Mouse (Mus musculus) neural tube, embryonic 15.5 days (tissue): ENCODE measurements around the gene Gab1. TPM values are rescaled to one million over a fixed set of nuclear protein-coding genes. Genes with fewer than 3 reads are reported as not detected.
A peak's percentile ranks its signal among the peaks of the same experiment; 100 is the strongest.

ENCODE experiments used
- ATAC-seq: fragments of 200-750 bp; cut with Nextera tagmentation; 2 replicates; pipeline ENCODE4 v1.8.0; 2017; ENCODE audit warnings: mild to moderate bottlenecking, moderate TSS enrichment, moderate library complexity; ENCODE audit not compliant: low FRiP score
- H3K27ac ChIP-seq: fragments of 300-500 bp; sonication (generic); replicated peaks from 2 replicates; pipeline ENCODE4 v1.5.1; 2015; ENCODE audit warnings: mild to moderate bottlenecking, inconsistent platforms
- H3K27me3 ChIP-seq: fragments of 300-500 bp; sonication (generic); replicated peaks from 2 replicates; pipeline ENCODE4 v1.6.1; 2015; ENCODE audit warnings: inconsistent platforms
- H3K36me3 ChIP-seq: fragments of 300-500 bp; sonication (generic); 2 replicates; pipeline ENCODE4 v1.6.1; 2015; ENCODE audit warnings: inconsistent platforms
- H3K4me1 ChIP-seq: fragments of 300-500 bp; sonication (generic); 2 replicates; pipeline ENCODE4 v1.6.1; 2015; ENCODE audit warnings: inconsistent platforms
- H3K4me2 ChIP-seq: fragments of 300-500 bp; sonication (generic); 2 replicates; pipeline ENCODE4 v1.6.1; 2015; ENCODE audit warnings: inconsistent platforms, mild to moderate bottlenecking, moderate library complexity
- H3K4me3 ChIP-seq: fragments of 300-500 bp; sonication (generic); replicated peaks from 2 replicates; pipeline ENCODE4 v1.5.1; 2015; ENCODE audit warnings: mild to moderate bottlenecking, inconsistent platforms
- H3K9ac ChIP-seq: fragments of 300-500 bp; sonication (generic); replicated peaks from 2 replicates; pipeline ENCODE4 v1.6.1; 2015; ENCODE audit warnings: mild to moderate bottlenecking, inconsistent platforms
- H3K9me3 ChIP-seq: fragments of 300-500 bp; sonication (generic); replicated peaks from 2 replicates; pipeline ENCODE4 v1.6.1; 2016; ENCODE audit warnings: inconsistent platforms
- WGBS: fragments of 180-500 bp; shearing (Covaris S2); methylation state at CpG from one replicate; pipeline ENCODE4 v1.1.7; 2015; ENCODE audit warnings: mixed read lengths; 5-methylcytosine and 5-hydroxymethylcytosine counted together
- polyA plus RNA-seq: library from polyadenylated mRNA; unstranded; fragments of >200 nt; fragmentation: Nextera tagmentation; extraction: Ambion mirVana; gene quantifications from 2 replicates; pipeline ENCODE4 v1.2.1, GENCODE M21; 2015

Gene Gab1
- polyA plus RNA-seq, 1 experiment from 2014 or later, result 9.6 TPM

DNA sequence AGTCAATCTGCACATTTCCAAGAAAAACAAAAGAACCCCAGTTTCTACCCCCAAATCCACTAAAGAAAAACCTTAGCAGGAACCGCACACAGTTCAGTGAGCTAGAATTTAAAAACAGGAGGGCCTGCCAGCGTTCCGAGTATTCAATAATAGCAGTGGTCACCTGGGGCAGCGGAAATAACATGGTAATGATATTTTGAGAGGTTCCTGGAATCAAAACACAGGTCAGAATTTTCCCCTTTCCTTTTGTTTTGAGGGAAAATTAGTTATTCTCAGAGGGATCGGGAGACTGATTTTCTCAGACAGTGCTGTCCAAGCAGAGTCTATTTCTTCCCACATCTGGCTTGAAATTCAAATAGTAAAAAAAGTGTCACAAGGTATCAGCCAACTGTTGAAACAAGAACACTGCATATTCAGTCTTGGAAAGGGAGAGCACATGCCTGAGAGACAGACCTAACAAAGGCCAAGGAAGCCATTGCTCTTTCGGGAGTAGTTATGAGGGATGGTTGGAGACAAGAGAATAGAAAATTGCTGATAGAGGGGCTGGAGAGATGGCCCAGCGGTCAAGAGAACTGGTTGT lies 82.0 kb downstream of the Gab1 start:
- no peak overlapping the region for H3K4me3 ChIP-seq
- H3K4me1 ChIP-seq, result peaks cover 31% of the 10 kb centered on the region
- H3K9me3 ChIP-seq, result no peaks in the 10 kb centered on the region
- H3K4me2 ChIP-seq, result no peak overlapping the region
- H3K36me3 ChIP-seq, result no peaks in the 10 kb centered on the region
- H3K27ac ChIP-seq, result no peak overlapping the region
- ATAC-seq, result no peak
- H3K27me3 ChIP-seq, result no peaks in the 10 kb centered on the region
- no peak overlapping the region for H3K9ac ChIP-seq
- 88% methylated on average over 7 of the region's 7 CpGs for WGBS

DNA sequence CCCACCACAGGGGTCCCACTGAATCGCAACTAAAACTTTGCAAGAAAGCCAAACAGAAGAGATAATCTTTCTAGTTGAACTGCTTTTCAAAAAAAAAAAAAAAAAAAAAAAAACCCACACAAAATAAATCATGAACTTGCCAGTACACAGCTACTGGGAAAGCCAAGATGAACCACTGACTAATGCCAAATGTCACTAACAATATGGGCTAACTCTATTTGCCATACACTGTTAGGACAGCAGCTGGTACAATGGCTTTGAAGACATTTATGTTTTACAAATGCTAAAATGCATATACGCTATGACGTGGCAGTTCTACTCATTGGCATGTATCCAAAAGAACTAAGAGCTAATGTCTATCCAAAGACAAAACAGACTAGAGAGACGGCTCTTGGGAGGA lies 84.2 kb downstream of the Gab1 start:
- Histone ChIP-seq H3K36me3 (no peaks in the 10 kb centered on the region), H3K4me1 (peaks cover 26% of the 10 kb centered on the region), H3K4me2 (no peak overlapping the region), H3K9me3 (no peaks in the 10 kb centered on the region), H3K27me3 (no peaks in the 10 kb centered on the region), H3K9ac (no peak overlapping the region), H3K27ac (no peak overlapping the region), H3K4me3 (no peak overlapping the region)
- no peak for ATAC-seq
- 64% methylated on average over 4 of the region's 4 CpGs for WGBS

DNA sequence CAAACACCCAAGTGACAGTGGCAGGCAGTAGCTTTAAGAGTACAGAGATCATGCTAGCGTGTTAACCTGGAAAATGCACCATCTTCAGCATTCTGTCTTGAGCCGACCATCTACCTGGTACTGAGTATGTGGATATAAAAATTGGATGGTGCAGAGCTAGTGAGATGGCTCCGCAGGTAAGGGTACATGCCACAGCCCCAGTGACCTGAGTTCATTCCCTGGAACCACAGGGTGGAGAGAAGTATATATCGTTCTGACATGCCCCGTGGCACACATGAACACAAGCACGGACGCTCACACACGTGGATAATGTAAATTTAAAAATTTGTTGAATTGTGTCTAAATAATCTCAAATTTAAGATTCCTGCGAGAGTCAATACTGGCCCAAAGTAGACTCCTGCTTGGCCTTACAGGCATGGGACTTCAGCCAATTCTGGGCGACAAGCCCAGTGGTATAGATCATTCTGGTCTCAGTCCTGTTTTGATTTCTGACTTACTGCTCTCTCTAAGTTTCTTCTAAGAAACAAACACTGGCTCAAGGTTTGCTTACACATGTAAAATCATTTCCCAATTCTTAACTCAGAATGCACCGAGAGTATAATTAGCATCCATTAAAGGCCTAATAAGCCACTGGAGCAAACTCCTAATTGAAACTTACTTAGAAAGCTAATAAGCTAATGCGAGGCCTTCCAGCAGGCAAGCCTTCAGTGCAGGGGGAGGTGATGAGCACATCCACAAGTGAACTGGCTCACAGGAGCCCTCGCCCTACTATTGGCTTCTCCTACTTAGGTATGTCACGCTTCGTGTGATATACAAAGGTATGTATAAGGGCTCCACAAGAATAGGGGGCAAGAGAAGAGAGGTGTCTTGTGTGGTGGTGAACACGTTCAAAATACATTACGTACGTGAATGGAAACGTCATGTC lies 85.5 kb downstream of the Gab1 start:
- Histone ChIP-seq H3K36me3 (no peaks in the 10 kb centered on the region), H3K9me3 (no peaks in the 10 kb centered on the region), H3K4me2 (no peak overlapping the region), H3K27ac (no peak overlapping the region), H3K4me1 (peaks cover 26% of the 10 kb centered on the region), H3K4me3 (no peak overlapping the region), H3K9ac (no peak overlapping the region), H3K27me3 (no peaks in the 10 kb centered on the region)
- ATAC-seq, result peak; percentile 60; the same call in 1 of the 2 replicates
- 73% methylated on average over 19 of the region's 19 CpGs for WGBS

DNA sequence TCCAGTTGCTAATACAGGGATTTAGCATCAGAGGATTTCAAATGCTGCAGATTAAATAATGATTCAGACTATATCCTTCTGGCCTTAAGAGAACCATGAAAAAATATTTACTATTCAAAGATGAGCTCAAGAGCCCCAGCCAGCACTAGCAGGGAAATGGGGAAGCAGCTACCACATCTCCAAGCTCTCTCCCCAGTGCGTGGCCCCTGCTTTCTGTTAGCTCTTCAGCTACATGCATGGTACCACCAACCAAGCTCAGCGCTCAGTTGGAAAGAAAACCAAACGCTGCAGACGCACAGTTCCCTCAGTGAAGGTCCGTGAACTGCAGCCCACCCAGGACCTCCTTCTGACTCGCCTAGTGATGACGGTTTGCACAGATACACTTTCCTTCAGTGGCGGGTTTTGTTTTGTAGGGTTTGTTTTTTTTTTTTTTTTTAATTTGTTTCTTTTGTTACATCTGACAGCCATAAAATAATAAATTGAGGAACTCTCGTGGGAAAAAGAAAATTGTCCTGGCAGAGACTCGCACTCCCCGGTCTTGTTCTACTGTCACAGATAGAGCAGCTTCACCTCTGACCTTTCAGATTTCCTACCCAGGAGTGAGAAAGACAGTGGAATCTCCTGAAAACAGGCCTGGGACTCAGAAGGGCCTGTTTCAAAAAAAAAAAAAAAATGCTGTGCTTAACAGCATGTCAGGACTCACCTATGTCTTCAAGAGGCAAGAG lies 86.4 kb downstream of the Gab1 start:
- WGBS, result 29% methylated on average over 11 of the region's 11 CpGs
- no peak overlapping the region for H3K9ac ChIP-seq
- no peak overlapping the region for H3K4me2 ChIP-seq
- no peak overlapping the region for H3K27ac ChIP-seq
- H3K9me3 ChIP-seq, result no peaks in the 10 kb centered on the region
- ATAC-seq, result no peak
- H3K4me3 ChIP-seq, result no peak overlapping the region
- H3K27me3 ChIP-seq, result no peaks in the 10 kb centered on the region
- no peaks in the 10 kb centered on the region for H3K36me3 ChIP-seq
- peaks cover 26% of the 10 kb centered on the region for H3K4me1 ChIP-seq

GRCm38 (mm10) chr8:80792214-80792613 lies 88.1 kb downstream of the Gab1 start:
- 89% methylated on average over 5 of the region's 5 CpGs for WGBS
- Histone ChIP-seq H3K27ac (no peak overlapping the region), H3K27me3 (no peaks in the 10 kb centered on the region), H3K9me3 (no peaks in the 10 kb centered on the region), H3K4me1 (peaks cover 23% of the 10 kb centered on the region), H3K36me3 (no peaks in the 10 kb centered on the region), H3K4me3 (no peak overlapping the region), H3K9ac (no peak overlapping the region), H3K4me2 (no peak overlapping the region)
- no peak for ATAC-seq

- no peak for ATAC-seq
- H3K27ac ChIP-seq, result no peak overlapping the region
- 92% methylated on average over 6 of the region's 6 CpGs for WGBS
- H3K4me1 ChIP-seq, result peaks cover 6% of the 10 kb centered on the region
- H3K4me3 ChIP-seq, result no peak overlapping the region
- no peak overlapping the region for H3K9ac ChIP-seq
- H3K9me3 ChIP-seq, result no peaks in the 10 kb centered on the region
- H3K27me3 ChIP-seq, result no peaks in the 10 kb centered on the region
- H3K4me2 ChIP-seq, result no peak overlapping the region
- H3K36me3 ChIP-seq, result 0 out of 2 replicates have a peak, but pooled peaks cover 3% of the 10 kb centered on the region
Measured at GRCm38 (mm10) chr8:80789324-80789723, 91.0 kb downstream of the Gab1 start.

- WGBS, result 93% methylated on average over 9 of the region's 9 CpGs
- Histone ChIP-seq H3K4me2 (no peak overlapping the region), H3K4me1 (no peaks in the 10 kb centered on the region), H3K9me3 (no peaks in the 10 kb centered on the region), H3K27ac (no peak overlapping the region), H3K9ac (no peak overlapping the region), H3K36me3 (0 out of 2 replicates have a peak, but pooled peaks cover 10% of the 10 kb centered on the region), H3K27me3 (no peaks in the 10 kb centered on the region), H3K4me3 (no peak overlapping the region)
- no peak for ATAC-seq
Measured at GRCm38 (mm10) chr8:80784559-80784958, 95.8 kb downstream of the Gab1 start.

DNA sequence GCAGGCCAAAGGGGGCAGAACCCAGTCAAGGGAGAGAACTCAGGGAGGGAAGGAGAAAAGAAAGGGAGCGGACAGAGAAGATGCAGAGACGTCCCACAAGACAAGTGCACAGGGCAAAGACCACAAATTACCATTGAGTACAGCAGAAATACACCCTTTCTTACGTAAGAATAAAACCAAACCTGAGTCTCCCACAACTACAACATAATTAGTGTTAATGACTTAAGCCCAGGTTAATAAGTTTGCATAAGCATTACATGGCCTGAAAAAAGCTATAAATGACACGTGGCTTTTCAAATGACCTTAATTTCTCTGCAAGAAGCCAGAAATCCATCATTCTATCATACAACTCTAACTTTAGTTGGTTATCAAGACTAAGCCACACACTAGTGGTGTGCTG lies 97.0 kb downstream of the Gab1 start:
- H3K4me1 ChIP-seq, result no peaks in the 10 kb centered on the region
- no peak overlapping the region for H3K4me3 ChIP-seq
- no peak for ATAC-seq
- 98% methylated on average over 4 of the region's 4 CpGs for WGBS
- H3K9ac ChIP-seq, result no peak overlapping the region
- H3K27ac ChIP-seq, result no peak overlapping the region
- H3K36me3 ChIP-seq, result 0 out of 2 replicates have a peak, but pooled peaks cover 10% of the 10 kb centered on the region
- H3K27me3 ChIP-seq, result no peaks in the 10 kb centered on the region
- no peaks in the 10 kb centered on the region for H3K9me3 ChIP-seq
- no peak overlapping the region for H3K4me2 ChIP-seq

GRCm38 (mm10) chr8:80781338-80781737 lies 99.0 kb downstream of the Gab1 start:
- H3K9me3 ChIP-seq, result no peaks in the 10 kb centered on the region
- 0 out of 2 replicates have a peak, but pooled peaks cover 12% of the 10 kb centered on the region for H3K36me3 ChIP-seq
- 42% methylated on average over 10 of the region's 10 CpGs for WGBS
- ATAC-seq, result peak; percentile 65; the same call in 1 of the 2 replicates
- no peak overlapping the region for H3K4me2 ChIP-seq
- H3K27me3 ChIP-seq, result no peaks in the 10 kb centered on the region
- H3K27ac ChIP-seq, result no peak overlapping the region
- no peak overlapping the region for H3K9ac ChIP-seq
- H3K4me1 ChIP-seq, result no peaks in the 10 kb centered on the region
- no peak overlapping the region for H3K4me3 ChIP-seq

GRCm38 (mm10) chr8:80780271-80780670 lies 100.0 kb downstream of the Gab1 start:
- H3K27ac ChIP-seq, result no peak overlapping the region
- H3K9ac ChIP-seq, result no peak overlapping the region
- no peak for ATAC-seq
- H3K36me3 ChIP-seq, result 0 out of 2 replicates have a peak, but pooled peaks cover 12% of the 10 kb centered on the region
- H3K4me1 ChIP-seq, result no peaks in the 10 kb centered on the region
- H3K27me3 ChIP-seq, result no peaks in the 10 kb centered on the region
- WGBS, result 96% methylated on average over 4 of the region's 4 CpGs
- H3K9me3 ChIP-seq, result no peaks in the 10 kb centered on the region
- no peak overlapping the region for H3K4me2 ChIP-seq
- no peak overlapping the region for H3K4me3 ChIP-seq

DNA sequence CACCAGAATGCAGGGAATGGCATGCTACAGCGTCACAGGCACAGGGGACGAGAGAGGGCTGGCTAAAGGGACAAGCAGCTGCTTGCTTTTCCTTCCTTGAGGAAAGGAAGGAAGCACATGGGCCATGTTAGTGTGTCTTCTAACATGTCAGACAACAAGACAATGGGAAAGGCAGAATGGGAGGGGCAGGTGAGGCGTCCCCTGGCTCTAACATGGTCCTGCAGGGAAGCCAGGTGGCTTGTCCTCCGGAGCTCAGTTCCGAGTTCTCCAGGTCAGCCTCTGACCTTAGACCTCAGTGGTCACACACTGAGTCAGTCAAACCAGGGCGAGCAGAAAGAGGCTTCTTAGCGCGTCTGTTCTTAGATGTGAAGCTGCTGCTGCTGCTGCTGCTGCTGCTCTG lies 103.9 kb downstream of the Gab1 start:
- Histone ChIP-seq H3K36me3 (peaks cover 8% of the 10 kb centered on the region; the same call in 1 of the 2 replicates), H3K4me3 (no peak overlapping the region), H3K4me1 (no peaks in the 10 kb centered on the region), H3K9me3 (no peaks in the 10 kb centered on the region), H3K27me3 (no peaks in the 10 kb centered on the region), H3K4me2 (no peak overlapping the region), H3K9ac (no peak overlapping the region), H3K27ac (no peak overlapping the region)
- 77% methylated on average over 8 of the region's 8 CpGs for WGBS
- ATAC-seq, result no peak
